Mouse (Mus musculus) retina, embryonic 14.5 days (tissue): ENCODE data around the gene Cux1.
A peak's percentile ranks its signal among the peaks of the same experiment; 100 is the strongest.

Experiments
- DNase-seq: peaks from one replicate; pipeline ENCODE4 v3.0.0-alpha.2; 2015; ENCODE audit warnings: low spot score

Gene Cux1

DNA sequence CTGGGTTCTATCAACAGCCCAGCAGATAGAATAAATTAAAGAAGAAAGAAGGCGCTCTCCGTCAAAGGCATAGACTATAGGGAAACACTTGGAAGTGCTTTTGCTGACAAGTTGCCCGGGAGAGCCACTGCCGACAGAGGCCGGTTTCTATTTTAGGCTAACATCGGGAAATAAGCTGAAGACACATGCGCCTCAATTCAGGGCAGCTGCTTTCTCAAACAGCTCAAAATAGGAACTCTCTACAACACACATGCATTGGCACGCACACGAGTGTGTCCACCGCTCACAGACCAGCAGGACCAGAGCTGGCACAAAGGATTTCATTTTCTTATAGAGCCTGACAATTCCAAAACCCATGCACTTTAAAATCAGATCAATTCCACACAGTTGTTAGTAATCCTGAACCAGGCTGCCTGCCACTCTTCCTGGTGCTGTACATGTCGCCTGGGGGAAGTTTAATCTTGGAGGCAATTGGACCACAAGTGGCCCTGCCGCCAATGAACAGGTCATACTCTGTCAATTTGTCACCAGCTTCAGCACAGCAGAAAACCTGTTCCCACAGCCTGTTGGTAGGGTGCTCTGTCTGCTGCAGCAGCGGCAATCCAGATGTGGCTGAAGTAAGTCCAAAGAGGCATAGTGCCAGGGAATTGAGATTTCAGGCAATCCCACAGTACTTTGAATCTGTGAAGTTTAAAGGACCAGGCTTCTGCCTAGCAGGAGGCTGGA, 139.4 kb downstream of the Cux1 start:
- no peak for DNase-seq

DNA sequence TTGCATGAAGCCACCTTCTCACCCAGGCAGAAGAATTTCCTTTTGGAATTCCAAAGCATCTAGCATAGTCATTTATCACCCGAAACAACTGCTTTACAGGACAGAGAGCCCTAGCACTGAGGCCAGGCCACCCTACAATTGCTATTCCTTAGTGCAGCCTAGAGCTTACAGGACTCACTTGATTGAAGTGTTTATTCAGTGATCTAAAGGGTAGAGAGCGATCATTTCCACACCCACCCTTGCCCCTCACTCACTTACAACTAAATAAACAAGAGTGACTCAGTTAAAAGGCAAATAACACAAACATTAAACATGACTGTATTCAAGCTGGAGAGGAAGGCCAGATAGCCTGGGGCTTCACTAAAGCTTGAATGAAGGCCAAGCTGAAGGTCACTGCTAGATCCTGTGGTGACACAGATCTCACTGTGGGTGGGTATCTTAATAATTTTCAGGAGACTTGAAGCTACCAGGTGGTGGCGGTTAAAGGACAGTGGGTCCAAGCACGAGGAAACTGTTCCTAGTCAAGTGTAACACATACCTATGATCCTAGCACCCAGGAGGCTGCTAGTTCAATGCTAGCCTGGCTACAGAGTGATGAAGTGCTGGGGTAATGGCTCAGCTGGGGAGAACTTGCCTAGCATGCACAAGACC, 140.0 kb downstream of the Cux1 start:
- no peak for DNase-seq

DNA sequence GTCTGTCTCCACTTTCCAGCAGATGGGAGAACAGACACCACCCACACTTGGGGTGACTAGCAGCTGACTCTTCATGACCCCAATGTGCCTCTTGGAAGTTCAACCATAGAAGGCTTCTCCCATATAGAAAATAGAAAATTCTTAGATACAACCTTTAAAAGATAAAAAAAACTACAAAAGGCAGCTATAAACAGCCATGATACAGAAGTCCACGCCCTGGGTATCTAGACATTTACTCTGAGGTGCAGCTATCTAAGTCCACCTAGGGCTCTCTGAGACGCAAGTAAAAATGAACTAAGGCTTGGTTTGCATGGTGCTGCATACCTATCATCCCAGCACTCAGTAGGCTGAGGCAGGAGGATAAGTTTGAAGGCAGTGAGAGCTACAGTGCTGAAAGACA, 144.3 kb downstream of the Cux1 start:
- no peak for DNase-seq

DNA sequence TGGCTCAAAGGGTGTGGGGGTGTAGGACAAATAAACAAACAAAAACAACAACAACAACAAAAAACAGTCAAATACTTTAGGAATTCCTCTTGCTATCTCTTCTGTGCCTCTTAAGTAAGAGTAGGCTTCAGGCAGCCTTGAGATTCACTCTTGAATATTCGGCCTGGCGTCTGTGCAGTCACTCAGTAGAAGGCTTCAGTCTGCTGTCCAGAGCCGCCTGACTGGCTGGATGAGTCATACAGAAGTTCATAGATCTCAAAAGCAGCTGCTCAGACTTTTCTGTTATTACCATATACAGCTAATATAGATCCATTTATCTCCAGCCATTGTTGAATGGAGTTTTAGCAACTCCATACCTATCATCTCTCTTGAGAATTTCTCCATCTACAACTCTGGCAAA, 145.4 kb downstream of the Cux1 start:
- DNase-seq = no peak

DNA sequence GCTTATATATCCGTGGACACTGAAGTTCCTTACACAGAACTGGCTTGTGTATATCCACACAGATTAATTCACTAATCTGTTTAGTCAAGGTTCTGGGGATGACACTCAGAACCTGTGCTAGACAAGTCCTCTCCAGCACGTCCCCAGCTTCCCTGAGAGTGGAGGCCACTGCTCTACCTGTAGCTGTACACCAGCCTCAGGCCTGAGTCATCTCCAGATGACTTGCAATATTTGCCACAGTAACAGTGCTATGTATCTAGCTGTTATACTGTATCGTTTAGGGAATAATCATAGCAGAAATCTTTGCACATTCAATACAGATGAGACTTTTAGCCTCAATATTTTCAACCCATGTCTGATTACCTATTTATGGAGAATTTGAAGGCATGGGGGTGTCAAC, 146.0 kb downstream of the Cux1 start:
- DNase-seq = no peak

DNA sequence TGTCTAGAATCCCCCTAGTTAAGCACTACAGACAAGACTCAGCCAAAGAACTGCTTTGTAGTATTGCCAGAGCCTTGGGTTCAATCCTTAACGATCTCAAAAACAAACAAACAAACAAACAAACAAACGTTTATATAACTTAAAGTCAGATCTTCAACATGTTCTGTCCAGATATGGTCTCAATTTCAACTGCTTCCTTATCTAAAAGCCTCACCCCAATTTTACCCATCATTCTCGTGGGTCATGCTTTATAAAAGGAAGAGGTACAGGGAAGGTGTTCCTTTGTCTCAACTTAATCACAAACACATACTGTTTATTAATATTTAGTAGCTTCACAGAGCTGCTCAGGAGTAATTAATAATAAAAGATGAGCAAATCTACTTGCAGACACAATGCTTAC, 146.9 kb downstream of the Cux1 start:
- DNase-seq = no peak

DNA sequence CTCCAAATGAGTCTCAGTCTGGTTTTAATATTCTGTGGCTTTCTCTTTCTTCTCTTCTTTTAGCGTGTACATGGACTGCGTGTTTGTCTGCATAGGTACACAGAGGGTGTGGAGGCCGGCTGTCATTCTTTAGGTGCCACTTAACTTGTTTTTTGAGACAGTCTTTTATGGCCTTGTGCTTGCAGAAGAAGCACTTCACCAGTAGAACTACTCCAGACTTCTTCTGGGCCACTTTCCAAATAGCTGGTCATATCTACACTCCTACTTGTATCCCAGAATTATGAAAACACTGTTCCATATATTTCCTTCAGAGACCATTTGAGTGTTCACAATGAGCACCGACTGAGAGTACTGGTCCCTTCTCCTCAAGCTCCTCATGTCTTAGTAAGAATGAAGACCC, 149.4 kb downstream of the Cux1 start:
- no peak for DNase-seq

DNA sequence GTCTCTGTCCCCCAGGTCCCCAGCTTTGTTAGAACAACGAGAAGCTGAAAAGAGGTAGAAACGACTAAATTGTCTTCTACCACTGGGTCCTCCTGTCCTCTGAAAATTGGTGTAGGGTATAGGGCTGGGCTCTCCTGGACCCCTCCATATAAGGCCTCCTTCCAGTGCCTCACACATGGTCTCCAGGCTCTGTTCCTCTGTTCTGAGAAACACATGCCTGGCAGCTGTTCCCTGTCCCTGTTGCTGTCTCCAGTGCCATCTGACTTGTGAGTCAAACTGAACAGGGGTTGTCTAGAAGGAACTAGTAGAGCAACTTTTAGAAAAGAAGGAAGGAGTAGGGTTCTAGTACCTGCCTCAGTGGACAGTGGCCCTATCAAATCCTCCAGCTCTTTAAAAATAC, 152.8 kb downstream of the Cux1 start:
- DNase-seq = no peak

DNA sequence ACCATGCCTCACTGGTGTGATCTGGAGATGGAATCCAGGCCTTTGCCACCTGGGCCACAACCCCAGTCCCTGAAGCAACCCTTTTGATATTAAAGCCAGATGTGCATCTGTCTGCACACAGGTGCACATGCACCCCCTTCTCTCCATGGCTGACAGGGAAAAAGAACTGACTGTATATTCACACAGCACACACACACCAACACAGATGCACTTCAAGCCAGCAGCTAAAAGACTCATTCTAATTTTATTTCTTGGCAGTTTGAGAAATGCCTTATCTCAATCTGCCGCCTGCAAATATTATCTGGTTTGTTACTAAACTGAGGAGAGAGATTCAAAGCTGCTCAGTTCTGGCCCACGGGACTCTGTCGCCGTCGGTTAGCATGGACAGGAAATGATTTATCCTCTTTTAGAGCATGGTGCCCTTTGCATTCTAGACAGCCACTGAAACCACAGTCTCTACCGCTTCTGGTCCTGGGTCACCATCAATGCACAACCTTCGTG, 156.6 kb downstream of the Cux1 start:
- no peak for DNase-seq

DNA sequence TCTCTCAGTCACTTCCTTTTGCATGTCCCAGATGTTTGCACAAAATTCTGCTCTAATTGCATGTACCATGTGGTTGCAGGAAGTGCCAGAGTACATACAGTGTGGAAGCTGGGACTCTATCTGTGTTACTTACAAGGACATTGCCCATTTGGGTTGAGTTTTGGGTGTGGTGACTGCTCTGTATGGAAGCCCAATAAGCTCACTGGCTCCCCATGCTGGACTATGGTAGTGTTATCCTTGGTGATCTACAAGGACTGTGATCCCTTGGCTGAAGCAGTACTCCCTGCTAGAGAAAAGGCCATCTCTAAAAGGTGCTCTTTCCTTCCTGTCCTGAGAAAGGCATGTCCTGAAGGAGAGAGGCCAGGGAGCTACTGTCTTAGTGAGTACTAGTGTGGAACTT, 160.9 kb downstream of the Cux1 start:
- DNase-seq = no peak

DNA sequence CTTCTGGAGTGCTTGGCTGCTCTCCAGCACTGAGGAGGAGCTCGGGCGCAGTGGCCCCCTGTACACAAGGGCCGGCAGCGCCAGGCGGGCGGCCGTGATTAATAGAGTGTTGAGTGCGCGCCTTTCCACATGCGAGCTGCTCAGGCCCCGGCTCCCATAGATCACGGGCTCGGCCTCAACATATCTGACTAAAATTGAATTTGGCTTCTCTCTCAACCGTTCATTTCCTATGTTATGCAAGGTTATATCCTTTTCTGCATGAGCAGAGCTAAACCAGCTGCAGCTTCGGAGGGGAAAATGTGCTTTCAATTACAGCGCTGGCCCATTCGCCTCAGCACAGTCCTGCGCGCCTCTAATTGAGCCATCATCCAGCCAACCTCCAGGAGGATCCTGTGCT, 163.7 kb downstream of the Cux1 start:
- DNase-seq = peak; percentile 24

DNA sequence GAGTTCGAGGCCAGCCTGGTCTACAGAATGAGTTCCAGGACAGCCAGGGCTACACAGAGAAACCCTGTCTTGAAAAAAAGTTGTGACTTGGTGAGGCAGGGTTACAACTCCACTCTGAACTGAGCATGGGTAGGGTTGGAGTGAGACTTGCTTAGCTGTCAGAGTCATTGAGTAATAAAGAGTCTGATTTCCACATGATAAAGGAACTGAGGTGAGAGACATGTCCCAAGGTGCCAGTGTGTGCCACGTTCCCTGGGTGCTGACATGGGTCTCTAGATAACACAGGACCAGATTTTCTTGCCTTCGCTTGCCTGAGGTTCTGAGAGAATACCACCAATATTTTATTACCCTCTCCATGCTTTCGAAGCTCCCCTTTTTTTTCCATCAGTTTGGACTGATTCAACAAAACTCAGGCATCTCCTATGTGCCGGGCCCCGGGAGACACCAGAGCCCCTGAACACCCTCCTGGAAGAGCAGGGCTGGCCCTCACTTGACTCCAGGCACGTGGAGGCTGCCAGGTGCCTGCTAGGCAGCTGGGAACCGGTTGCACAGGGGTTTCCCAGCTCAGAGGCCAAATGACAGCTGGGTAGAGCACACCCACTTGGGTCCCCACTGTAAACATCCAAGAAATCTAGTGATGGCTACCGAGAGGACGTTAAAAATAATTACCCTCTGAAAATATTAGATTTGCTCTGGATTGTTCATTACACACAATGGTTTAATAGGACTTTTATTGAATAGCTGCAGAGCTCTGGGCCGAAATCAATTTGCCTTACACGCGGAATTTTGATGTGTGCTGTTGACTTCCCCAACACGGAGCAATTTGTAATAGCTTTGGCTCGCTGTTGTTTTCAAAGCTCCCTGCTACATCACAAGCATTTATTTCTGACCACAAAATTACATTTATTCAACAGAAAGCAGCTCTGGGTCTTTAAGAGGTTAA, 164.4 kb downstream of the Cux1 start:
- DNase-seq = no peak

DNA sequence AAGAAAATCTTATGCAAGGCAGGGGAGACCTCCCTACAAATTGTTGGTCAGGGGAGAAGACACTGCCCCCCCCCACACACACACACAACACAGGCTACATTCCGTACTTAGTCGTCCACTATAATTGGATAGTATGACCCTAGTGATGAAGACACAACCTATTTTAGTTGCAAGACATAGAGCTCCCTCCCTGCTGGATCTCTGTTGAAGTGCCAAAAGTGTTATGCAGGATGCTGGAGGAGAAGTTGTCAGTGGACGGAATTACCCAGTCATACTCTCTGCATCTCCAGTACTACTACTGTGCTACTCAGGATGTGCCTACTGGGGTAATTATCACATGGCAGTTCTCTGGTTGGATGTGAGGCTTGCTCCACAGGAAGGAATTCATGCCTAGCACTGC, 168.6 kb downstream of the Cux1 start:
- DNase-seq = no peak

DNA sequence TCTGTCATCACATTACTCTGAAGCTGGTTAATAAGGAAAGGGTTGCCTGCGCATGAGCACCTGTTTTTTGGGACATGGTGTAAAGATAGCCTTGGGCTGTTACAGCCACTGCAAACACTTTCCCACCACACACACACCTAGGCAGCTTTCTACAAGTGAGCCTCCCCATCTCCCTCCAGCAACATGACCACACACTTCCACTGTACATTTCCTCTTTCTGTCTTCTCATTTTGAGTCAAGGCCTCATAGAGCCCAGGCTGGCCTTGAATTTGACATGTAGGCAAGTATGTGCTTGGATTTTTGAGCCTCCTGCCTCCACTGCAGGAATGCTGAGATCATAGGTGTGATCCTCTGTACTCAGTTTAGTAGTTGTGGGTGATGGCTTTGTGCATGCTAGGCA, 170.6 kb downstream of the Cux1 start:
- DNase-seq = no peak

DNA sequence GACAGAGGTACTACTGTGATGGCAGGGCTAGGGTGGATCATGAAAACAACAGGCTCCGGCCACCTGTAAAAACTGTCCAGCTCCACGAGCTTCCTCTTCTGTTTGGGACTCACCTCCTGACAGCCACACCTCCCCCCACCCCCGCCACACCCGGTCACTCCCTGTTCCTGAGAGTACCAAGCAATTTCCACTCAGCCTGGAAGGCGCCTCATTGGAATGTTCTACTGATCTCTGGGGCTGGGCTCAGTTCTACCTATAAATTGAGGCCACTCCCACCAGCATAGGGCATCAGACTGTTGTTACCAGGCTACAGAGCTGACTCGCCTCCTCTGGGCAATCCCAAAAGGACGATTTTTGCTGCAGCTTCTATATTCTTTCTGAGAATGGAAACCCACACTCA, 171.0 kb downstream of the Cux1 start:
- no peak for DNase-seq

DNA sequence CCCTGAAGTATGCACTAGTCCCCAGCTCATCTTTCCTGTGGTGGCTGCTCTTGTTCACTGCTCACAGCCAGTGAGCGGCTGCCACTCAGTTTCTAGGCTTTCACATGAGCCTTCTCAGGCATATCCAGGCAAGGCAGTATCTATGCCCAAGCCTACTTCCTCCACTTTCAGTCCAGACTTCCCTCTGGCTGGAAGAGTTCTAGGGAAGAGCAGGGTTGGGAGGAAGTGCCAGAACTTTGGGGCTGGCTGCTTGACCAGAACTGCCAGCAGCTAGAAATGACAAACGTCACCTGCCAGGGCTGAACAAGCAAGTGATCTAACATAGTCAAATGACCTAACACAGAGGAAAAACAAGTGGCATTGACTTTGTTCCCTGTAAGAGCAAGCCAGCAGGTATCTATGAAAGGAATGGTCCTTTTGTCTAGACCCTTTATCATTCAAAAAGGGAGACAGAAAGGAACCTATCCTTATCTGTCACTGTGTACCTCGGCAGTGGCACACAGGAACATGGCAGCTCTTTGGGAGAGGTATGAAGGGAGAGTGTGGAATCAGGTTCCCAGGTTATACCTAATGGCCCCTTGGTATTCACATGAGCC, 171.6 kb downstream of the Cux1 start:
- DNase-seq = no peak

DNA sequence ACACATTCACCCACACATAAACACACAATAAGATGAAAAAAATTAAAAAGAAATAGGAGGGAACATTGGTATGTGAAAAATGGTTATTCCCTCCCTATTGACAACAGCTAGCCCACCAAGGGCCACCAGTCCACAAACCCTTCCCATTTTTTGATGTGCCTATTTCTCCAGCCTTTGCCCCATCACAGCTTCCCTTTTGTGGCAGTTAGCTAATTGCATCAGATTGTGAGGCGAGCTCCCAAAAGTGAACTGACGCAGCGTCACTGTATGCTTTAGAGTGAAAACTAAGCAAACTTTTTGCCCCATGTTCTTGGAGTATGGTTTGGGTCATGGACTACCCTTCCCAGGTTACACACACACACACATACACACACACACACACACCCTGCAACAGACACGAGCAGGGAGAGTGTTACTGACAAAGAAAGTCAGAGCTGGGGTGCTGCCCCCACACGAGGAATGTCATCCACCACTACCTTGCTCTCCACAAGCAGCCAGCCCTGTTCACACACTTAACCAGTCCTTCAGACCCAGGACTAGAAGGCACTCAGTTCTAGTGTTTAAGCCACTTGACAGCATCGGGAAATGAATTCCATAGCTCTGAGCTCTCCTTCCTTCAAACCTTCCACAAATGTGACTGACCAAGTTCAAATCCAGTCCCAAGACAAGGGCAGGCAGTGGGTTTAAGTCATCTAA, 172.6 kb downstream of the Cux1 start:
- no peak for DNase-seq

DNA sequence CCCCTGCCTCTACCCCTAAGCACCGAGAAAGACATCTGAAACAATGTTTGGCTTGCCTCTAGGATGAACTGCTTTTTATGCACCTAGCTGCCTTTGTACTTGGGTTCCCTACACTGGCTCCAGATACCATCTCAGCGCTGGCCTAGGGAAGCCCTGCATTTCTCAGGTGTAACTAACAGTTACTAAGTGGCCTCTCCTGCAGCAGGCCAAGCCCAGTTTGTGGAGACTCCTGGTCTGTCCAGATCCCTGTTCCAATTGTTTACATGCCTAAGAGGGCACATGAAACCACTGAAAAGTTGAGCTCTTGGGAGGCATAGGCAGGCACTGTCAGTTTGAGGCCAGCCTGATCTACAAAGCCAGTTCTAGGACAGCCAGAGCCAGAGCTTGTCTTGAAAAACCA, 173.7 kb downstream of the Cux1 start:
- DNase-seq = no peak

DNA sequence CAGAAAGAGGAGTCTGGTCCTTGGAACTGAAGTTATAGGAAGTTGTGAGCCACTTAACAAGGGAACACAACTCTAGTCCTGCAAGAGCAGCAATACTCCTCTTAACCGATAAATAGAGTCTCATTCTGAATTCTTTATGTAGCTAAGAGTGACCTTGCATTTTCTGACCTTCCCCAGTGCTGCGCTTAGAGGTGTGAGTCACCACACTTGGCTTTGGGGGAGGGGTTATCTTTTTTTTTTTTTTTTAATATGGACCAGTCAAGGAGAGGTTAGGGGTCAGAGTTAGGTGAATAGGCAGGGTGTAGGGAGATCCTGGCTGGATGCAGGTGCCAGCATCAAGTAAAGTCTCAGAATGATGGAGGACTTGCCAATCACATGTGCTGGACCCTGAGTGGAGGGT, 180.5 kb downstream of the Cux1 start:
- DNase-seq = no peak

DNA sequence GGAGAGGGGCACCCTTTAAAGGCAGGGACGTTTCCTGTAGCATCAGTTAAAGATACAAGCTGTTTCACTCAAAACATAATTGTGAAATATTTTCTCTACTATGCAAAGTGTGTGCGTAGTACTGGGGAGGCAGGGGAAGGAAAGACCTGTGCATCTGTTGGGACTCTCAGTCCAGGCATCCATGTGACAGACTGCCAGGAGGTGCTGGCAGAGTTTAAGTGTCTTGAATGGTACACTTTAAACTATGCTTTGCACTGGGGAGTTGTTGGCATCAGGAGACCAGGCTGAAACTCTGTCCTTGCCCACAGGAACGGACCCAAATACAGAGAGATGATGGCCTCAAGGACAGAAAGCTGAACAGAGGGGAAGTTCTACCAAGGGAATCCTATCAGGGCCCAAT, 182.1 kb downstream of the Cux1 start:
- DNase-seq = no peak

DNA sequence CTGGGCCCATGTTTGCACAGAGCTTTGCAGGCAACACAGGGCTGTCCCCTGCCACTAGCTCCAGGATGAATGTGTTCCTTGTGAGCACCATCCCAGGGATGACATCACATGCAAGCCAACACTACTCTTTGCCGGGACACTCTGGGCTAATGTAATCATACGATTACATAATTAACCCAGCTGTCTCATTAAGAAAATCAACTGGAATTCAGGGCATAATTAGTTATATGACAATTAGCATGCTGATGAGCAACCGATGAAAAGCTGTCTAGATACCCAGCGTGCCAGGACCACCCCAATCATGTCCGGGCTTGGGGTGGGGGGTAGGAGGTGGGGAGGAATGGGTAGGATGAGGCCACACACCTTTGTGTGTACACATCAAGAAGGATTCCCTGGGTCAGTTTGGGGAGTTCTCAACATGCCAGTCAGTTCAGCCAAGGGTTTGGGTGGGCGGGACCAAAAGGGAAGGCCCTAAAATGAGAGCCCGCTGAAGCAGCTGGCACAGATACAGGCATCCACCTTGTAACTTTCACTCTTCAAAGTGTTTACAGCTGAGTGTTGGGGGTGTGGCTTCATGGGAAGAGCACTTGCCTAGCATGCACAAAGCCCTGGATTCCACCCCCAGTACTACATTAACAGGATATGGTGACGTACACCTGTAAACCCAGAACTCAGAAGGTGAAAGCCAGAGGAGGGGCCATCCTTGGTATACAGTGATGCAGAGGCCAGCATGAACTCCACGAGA, 184.9 kb downstream of the Cux1 start:
- no peak for DNase-seq
